Mouse (Mus musculus) liver, postnatal 0 days (tissue): Measurements from ENCODE around the gene Srebf1. TPM values are rescaled to one million over a fixed set of nuclear protein-coding genes. Genes with fewer than 3 reads are reported as not detected.
A peak's percentile ranks its signal among the peaks of the same experiment; 100 is the strongest.

Experiments used
- ATAC-seq: fragments of 200-750 bp; cut with Nextera tagmentation; 2 replicates; pipeline ENCODE4 v1.8.0; 2017; ENCODE audit warnings: mild to moderate bottlenecking, moderate library complexity
- DNase-seq: peaks from one replicate; pipeline ENCODE4 v3.0.0-alpha.2; 2016
- H3K27ac ChIP-seq: fragments of 300-500 bp; sonication (generic); 2 replicates; pipeline ENCODE4 v1.5.1; 2014; ENCODE audit warnings: antibody characterized with exemption, moderate library complexity, mild to moderate bottlenecking, low read depth
- H3K27me3 ChIP-seq: fragments of 300-500 bp; sonication (generic); 2 replicates; pipeline ENCODE4 v1.6.1; 2014; ENCODE audit warnings: low read length, control low read depth, mixed read lengths; ENCODE audit not compliant: insufficient read depth
- H3K36me3 ChIP-seq: fragments of 300-500 bp; sonication (generic); replicated peaks from 2 replicates; pipeline ENCODE4 v1.6.1; 2014; ENCODE audit warnings: mild to moderate bottlenecking, control low read depth, low read length, moderate library complexity, mixed read lengths; ENCODE audit not compliant: insufficient read depth
- H3K4me1 ChIP-seq: fragments of 300-500 bp; sonication (generic); 2 replicates; pipeline ENCODE4 v1.6.1; 2014; ENCODE audit warnings: antibody characterized with exemption, mild to moderate bottlenecking, control low read depth; ENCODE audit not compliant: insufficient read depth
- H3K4me2 ChIP-seq: fragments of 300-500 bp; sonication (generic); 2 replicates; pipeline ENCODE4 v1.6.1; 2014; ENCODE audit warnings: low read depth, mild to moderate bottlenecking, low read length, moderate library complexity, mixed read lengths
- H3K4me3 ChIP-seq: fragments of 300-500 bp; sonication (generic); 2 replicates; pipeline ENCODE4 v1.5.1; 2014; ENCODE audit warnings: low read depth, low read length
- H3K9ac ChIP-seq: fragments of 300-500 bp; sonication (generic); replicated peaks from 2 replicates; pipeline ENCODE4 v1.6.1; 2014; ENCODE audit warnings: mild to moderate bottlenecking, moderate library complexity
- H3K9me3 ChIP-seq: fragments of 300-500 bp; sonication (generic); 2 replicates; pipeline ENCODE4 v1.6.1; 2016; ENCODE audit warnings: mild to moderate bottlenecking, control low read depth, low read length, mixed read lengths
- CTCF ChIP-seq: sonication (generic); IDR thresholded peaks from 2 replicates; pipeline ENCODE4 v1.5.1; 2016; ENCODE audit warnings: antibody characterized with exemption, low read depth
- EP300 ChIP-seq: IDR thresholded peaks from 2 replicates; pipeline ENCODE4 v1.6.1; 2016; ENCODE audit warnings: antibody characterized with exemption, low read depth, mild to moderate bottlenecking
- WGBS: fragments of 180-500 bp; shearing (Covaris S2); extraction: QIAGEN DNeasy Blood & Tissue Kit; methylation state at CpG from one replicate; pipeline ENCODE4 v1.1.7; 2014; ENCODE audit not compliant: insufficient replicate concordance; 5-methylcytosine and 5-hydroxymethylcytosine counted together
- polyA plus RNA-seq: library from polyadenylated mRNA; unstranded; fragments of >200 nt; fragmentation: Nextera tagmentation; extraction: Ambion mirVana; gene quantifications from 2 replicates; pipeline ENCODE4 v1.2.1, GENCODE M21; 2015

Srebf1 gene
- polyA plus RNA-seq, 1 experiment from 2014 or later = 21.4 TPM

- DNase-seq (no peak), ATAC-seq (no peak)
- no peak overlapping the region for H3K9ac ChIP-seq
- H3K27ac ChIP-seq = no peak overlapping the region
- no peaks in the 10 kb centered on the region for H3K9me3 ChIP-seq
- no peaks in the 10 kb centered on the region for H3K27me3 ChIP-seq
- H3K36me3 ChIP-seq = peaks cover 25% of the 10 kb centered on the region
- 43% methylated on average over 21 of the region's 22 CpGs for WGBS
- peak overlapping the region; percentile 46; the same call in 1 of the 2 replicates for H3K4me2 ChIP-seq
- H3K4me1 ChIP-seq = peaks cover 19% of the 10 kb centered on the region
- H3K4me3 ChIP-seq = no peak overlapping the region
- TF ChIP-seq EP300 = no peak
- no peak for TF ChIP-seq CTCF
These were observed 37.7 kb downstream of the Srebf1 start for GRCm38 (mm10) chr11:60184346-60185325.

DNA sequence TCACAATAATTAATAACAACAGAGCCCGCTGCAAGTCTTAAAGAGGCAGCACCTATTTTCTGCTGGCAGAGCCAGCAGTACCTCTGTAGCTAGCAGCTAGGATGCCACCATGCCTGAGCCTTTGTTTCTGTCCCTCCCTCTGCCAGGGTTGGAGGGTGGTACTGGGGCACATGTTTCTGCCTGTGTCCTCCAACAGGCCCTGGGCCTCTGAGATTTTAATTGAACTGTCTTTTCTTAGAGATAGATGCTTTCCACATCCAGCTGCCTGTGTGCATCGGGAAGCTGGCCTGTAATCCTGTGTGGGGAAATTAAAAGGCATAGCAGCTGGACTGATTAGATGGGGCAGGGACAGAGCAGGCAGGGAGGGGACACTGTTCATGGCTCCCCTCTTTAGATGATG, 39.6 kb downstream of the Srebf1 start:
- no peak overlapping the region for H3K9ac ChIP-seq
- H3K4me3 ChIP-seq = no peak overlapping the region
- 69% methylated on average over 2 of the region's 2 CpGs for WGBS
- peaks cover 27% of the 10 kb centered on the region for H3K4me1 ChIP-seq
- no peaks in the 10 kb centered on the region for H3K9me3 ChIP-seq
- TF ChIP-seq EP300 (no peak), CTCF (no peak)
- no peak overlapping the region for H3K4me2 ChIP-seq
- H3K36me3 ChIP-seq = peaks cover 12% of the 10 kb centered on the region
- no peak overlapping the region for H3K27ac ChIP-seq
- ATAC-seq (no peak), DNase-seq (no peak)
- no peaks in the 10 kb centered on the region for H3K27me3 ChIP-seq

GRCm38 (mm10) chr11:60182116-60182670, 40.2 kb downstream of the Srebf1 start:
- H3K4me2 ChIP-seq = no peak overlapping the region
- H3K4me3 ChIP-seq = no peak overlapping the region
- H3K27me3 ChIP-seq = no peaks in the 10 kb centered on the region
- peaks cover 8% of the 10 kb centered on the region for H3K36me3 ChIP-seq
- H3K9ac ChIP-seq = no peak overlapping the region
- DNase-seq = no peak
- H3K27ac ChIP-seq = no peak overlapping the region
- no peaks in the 10 kb centered on the region for H3K9me3 ChIP-seq
- WGBS = 75% methylated on average over 12 of the region's 12 CpGs
- TF ChIP-seq EP300 (no peak), CTCF (no peak)
- ATAC-seq = no peak
- H3K4me1 ChIP-seq = peaks cover 32% of the 10 kb centered on the region

- no peak overlapping the region for H3K4me3 ChIP-seq
- no peak overlapping the region for H3K9ac ChIP-seq
- peaks cover 41% of the 10 kb centered on the region for H3K4me1 ChIP-seq
- peak; percentile 53 for DNase-seq
- no peak overlapping the region for H3K27ac ChIP-seq
- no peaks in the 10 kb centered on the region for H3K9me3 ChIP-seq
- no peak for ATAC-seq
- H3K4me2 ChIP-seq = no peak overlapping the region
- H3K36me3 ChIP-seq = no peaks in the 10 kb centered on the region; the same call in 1 of the 2 replicates
- no peaks in the 10 kb centered on the region for H3K27me3 ChIP-seq
- TF ChIP-seq CTCF (no peak), EP300 (no peak)
These were observed 43.9 kb downstream of the Srebf1 start for GRCm38 (mm10) chr11:60178506-60178905.

- H3K27ac ChIP-seq = no peak overlapping the region
- no peaks in the 10 kb centered on the region for H3K9me3 ChIP-seq
- H3K9ac ChIP-seq = no peak overlapping the region
- no peaks in the 10 kb centered on the region; the same call in 1 of the 2 replicates for H3K36me3 ChIP-seq
- no peak for DNase-seq
- peaks cover 41% of the 10 kb centered on the region for H3K4me1 ChIP-seq
- no peak for ATAC-seq
- TF ChIP-seq CTCF (no peak), EP300 (no peak)
- 78% methylated on average over 6 of the region's 6 CpGs for WGBS
- no peak overlapping the region for H3K4me2 ChIP-seq
- H3K27me3 ChIP-seq = no peaks in the 10 kb centered on the region
- no peak overlapping the region for H3K4me3 ChIP-seq
These were observed 44.4 kb downstream of the Srebf1 start for GRCm38 (mm10) chr11:60178005-60178404.

- peak overlapping the region; percentile 65 for H3K9ac ChIP-seq
- no peaks in the 10 kb centered on the region; the same call in 1 of the 2 replicates for H3K36me3 ChIP-seq
- H3K4me3 ChIP-seq = peak overlapping the region; percentile 69
- 9% methylated on average over 42 of the region's 42 CpGs for WGBS
- peaks cover 40% of the 10 kb centered on the region for H3K4me1 ChIP-seq
- peak overlapping the region; percentile 100 for H3K4me2 ChIP-seq
- H3K9me3 ChIP-seq = no peaks in the 10 kb centered on the region
- H3K27me3 ChIP-seq = no peaks in the 10 kb centered on the region
- no peak overlapping the region for H3K27ac ChIP-seq
- peak; percentile 48 for DNase-seq
- no peak for ATAC-seq
- TF ChIP-seq EP300 (no peak), CTCF (no peak)
These were observed 45.3 kb downstream of the Srebf1 start for GRCm38 (mm10) chr11:60176975-60177657.
